Mouse (Mus musculus): ENCODE results near the gene Rpl21.

Gene Rpl21

DNA sequence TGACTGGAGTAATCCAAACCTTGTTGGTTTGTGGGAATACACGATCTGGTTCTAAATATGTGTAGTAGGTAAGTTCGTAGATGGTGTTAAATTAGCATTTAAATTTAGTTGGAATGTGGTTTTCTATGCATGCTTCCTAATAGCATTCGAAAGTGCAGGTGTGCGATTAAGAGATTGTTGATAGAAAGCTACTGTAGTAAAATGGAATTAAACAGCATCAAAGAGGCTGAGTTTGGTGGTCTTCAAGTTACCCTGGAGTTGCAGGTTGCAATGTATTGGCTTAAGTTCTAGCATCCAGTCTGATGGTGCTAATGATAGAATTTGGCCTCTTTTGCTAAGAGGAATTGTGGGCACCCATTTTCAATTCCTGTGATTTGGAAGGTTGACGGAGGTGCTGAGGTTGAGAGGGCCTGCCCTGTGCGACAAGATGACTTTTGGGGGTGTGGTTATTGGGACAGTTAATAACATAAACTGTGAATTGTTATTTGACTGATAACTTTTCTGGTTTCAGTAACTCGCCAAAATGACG lies 1.0 kb downstream of the Rpl21 start:
- DNase-seq (ENCODE audit: low read depth), result no peak

DNA sequence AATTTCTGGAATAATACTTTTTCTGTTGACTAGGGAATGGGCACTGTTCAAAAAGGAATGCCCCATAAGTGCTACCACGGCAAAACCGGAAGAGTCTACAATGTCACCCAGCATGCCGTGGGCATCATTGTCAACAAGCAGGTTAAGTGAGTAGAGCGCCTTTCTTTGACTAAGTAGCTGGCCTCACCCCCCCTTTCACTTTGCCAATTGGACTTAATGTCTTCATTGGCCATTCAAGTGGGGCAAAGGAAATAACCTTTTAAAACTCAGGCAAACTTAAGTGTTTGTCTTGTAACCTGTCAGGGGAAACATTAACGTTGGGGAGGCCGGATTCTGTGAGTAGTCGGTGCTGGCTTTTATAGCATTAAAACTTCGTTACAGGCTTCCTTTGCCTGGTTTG lies 2.3 kb downstream of the Rpl21 start:
- DNase-seq (ENCODE audit: low read depth), result no peak

DNA sequence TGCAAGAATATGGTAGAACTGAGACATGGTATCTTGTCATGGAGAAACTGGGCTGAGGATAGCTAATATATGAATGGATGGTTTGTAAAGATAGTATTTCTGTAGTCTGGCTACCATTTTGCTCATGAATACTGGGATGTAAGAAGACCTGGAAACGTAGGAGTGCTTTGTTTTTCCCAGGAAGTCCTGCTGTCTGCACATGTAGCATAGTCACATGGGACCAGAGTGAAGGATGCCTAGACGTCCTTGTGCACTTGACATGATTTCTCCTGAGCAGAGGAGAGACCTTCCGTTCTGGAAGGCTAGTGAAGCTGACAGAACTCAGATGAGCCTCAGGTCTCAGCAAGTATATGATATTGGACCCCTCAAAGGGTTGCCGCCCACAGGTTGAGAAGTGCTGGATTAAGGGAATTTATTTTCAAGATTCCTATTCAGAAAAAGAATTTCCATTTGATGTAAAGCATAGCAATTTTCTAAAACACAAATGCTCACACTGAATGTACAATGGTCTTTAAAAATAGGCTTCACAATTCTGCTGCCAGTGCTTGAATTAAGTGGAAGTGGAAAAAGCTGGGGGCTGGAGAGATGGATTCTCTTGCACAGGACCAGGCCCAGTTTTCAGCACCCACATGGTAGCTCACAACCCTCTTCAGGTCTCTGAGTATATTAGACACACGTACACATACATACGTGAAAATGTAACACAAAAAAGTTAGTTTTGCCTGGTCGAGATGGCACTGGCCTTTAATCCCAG lies 5.5 kb downstream of the Rpl21 start:
- no peak for DNase-seq (ENCODE audit: low read depth)

DNA sequence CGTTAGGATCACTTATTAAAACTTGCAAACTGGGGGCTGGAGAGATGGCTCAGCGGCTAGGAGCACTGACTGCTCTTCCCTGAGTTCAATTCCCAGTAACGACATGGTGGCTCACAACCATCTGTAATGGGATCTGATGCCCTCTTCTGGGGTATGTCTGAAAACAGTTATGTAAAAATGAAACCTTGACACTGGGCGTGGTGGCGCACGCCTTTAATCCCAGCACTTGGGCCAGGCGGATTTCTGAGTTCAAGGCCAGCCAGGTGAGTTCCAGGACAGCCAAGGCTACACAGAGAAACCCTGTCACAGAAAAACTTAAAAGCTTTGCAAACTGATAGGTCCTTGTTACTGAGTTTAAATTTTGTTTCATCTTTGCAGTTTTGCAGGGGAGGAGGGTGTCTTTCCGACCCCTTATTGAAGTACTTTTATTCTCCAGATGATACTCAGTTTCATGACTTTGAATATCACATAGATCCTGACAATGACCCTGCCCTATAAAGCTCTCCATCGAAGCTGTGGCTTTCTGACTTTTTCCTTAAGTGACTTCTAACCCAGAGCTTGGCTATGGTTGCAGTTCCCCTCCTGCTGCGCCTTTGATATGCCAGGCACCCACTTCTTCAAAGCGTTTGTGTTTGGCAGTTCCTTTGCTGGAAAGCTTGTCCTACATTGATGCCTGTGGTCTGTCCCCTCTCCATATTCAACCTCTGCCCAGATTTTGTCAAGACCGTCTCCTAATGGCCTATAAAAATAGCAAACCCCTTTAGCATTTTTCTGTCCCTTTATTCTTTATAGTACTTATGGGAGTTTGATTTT lies 6.4 kb downstream of the Rpl21 start:
- no peak for DNase-seq (ENCODE audit: low read depth)

DNA sequence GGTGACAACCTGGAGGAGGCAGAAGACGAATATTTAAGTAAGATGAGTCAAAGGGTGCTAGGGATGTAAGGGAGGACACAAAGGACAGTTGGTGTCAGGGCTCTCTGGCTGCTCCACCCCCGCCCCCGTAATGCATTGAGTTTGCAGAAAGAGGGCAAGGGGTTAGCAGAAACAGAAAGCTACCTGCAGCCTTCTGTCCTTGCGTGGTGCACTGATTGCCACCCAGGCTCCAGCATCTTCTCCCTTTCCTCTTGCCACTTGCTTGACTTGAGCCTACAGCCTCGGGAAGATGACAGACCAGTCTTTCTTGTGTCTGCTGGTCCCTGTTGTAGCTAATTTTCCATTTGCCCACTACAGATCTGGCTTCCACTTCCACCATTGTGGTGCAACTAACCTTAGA lies 7.1 kb downstream of the Rpl21 start:
- DNase-seq (ENCODE audit: low read depth), result no peak

DNA sequence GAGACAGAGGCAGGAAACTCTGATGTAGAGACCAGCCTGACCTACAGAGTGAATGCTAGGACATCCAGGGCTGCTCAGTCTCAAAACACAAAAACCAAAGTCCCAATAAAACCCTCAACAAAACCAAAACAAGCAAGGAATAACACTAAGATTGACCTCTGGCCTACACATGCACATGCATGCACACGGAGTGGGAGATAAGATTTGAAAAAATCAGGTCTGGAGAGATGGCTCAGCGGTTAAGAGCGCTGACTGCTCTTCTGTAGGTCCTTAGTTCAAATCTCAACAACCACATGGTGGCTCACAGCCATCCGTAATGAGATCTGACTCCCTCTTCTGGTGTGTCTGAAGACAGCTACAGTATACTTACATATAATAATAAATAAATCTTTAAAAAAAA lies 7.7 kb downstream of the Rpl21 start:
- DNase-seq (ENCODE audit: low read depth), result no peak

DNA sequence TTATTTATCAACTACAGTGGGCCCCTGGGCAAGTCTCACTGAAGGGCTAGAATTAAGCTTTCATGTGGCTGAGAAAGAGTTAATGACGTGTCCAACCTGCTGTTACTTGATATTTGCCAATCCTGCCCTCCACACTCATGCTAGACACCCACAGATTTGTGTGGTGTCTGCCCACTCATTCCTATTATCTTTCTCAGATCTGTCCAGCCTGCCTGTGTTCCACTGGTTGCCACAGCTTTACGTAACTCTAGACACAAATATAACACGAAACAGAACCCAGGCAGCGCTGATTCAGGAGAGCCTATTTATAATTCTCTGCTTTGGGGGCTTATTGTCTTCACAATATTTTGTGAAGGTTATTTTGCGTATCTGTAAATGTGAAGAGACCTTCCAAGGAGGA lies 8.6 kb downstream of the Rpl21 start:
- no peak for DNase-seq (ENCODE audit: low read depth)

DNA sequence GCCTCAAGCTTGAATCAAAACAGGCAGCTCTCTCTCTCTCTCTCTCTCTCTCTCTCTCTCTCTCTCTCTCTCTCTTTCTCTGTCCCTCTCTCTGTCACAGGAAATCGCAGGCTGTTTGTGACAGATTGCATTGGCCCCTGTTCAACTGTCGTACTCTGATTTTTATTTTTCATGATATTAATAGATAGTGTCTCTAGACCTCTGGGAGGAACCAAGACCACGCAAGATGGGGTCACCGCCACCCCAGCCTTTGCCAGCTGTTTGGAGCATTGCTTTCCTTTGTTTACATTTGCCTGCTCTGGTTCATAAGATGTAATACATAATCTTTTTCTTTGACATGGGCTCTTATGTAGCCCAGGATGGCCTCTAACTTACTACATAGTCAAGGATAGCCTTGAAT lies 9.3 kb downstream of the Rpl21 start:
- no peak for DNase-seq (ENCODE audit: low read depth)

DNA sequence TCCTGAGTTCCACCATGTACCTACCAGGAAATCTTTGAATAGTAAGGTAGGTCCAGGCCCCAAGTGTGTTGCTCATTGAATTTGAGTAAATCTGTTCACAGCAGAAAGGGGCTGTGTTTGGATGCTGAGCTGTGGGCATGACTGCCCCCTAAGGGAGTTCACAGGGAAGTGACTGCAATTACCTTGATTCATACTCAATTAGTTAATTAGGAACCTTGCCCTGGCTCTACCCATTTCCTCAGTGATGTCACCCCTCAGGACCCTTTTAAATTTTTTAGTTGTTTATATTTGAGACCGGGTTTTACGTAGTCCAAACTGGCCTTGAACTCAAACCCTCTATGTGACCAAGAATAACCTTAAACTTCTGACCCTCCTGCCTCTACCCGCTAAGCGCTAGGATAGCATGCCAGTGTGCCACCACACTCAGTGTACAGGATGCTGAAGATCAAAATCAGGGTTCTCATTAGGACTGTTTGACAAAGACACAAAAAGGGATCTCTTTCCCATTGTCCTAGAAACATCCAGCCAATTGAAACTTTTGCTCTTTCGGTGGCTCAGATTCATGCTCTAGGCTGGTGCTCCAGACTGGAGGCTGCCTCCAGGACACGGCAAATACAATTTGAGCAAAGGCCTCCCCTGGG lies 11.7 kb downstream of the Rpl21 start:
- no peak for DNase-seq (ENCODE audit: low read depth)

DNA sequence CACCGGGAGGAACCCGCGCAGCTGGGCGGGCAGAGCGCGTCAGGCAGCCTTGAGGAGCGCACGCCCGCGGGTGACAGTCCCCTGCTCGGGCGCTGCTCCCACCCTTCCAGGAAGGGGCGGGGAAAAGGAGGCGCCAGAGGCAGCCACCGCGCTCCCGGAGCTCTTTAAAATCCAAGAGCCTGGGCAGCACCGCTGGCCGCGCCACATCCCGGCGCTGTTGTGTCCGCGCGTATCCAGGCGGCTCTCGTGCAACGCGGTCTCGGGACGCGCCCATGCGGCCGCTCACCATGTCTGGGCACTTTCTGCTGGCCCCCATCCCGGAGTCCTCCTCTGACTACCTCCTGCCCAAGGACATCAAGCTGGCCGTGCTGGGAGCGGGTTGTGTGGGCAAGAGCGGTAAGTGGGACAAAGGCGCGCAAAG lies 12.3 kb downstream of the Rpl21 start, which contains the start of gene Rasl11a:
Gene Rasl11a, plus strand, starts transcription at position 127 of the 421 bp plus-strand sequence.
- DNase-seq (ENCODE audit: low read depth), result peak; percentile 47

DNA sequence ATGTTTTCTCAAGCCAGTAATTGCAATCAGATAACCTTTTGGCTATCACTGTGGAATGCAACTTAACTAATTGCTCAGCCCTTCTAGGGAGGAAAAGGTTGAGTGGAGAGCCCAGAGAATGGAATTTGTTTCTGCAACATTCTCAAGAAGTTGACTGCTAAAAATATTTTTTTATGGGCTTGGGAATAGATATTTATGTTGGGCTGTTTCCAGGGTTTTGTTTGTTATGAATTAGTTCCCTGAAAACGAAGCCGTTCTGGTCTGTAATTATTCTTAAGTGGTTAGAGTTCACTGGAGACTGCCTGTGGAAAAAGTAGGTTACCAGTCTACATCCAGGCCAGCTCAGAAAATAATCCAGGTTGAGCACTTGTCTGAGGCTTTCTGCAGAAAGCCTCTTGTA lies 13.8 kb downstream of the Rpl21 start:
- DNase-seq (ENCODE audit: low read depth), result no peak

DNA sequence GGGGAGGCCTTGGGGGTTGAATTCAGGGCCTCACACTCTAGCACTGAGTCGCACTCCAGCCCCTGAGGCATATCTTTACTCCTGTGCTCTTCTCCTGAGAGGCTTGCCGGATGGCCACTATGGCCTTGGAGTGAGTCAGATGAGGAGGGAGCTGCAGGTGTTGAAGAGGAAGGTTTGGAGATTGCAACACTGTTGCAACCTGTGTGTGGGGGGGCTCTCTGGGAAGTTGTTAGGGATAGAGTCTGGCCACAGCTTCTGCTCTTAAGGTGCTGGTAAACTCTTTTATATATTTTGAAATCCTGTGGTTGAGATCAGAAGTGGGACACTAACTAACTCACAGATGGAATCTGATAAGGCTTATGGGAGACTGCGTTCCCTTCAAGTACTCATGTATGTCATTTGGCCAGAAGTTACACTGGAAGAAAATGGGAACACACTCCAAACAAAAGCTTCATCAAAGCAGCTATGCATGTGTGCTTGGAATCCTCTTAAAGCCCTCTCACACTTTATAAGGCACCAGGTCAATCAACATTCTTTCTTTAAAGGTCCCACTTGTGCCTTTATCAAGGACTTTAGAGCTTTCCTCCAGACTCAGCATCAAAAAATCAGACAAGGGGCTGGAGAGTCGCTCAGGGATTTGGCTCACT lies 16.4 kb downstream of the Rpl21 start:
- no peak for DNase-seq (ENCODE audit: low read depth)

DNA sequence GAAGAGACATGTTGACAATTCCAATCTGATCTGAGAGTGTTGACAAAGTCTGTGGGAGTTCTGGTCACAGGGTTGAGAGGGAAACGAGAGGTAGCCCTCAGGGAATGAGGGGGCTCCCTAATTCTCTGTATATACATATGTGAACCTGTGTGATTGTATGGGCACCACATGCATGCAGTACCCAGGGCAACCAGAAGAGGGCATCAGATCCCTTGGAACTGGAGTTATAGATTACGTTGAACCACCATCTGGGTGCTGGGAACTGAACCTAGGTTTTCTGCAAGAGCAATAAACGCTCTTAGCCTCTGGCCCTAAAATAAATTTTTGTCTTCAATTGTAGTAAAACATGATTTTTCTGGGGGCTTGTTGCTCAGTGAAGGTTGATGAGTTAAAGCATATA lies 23.4 kb downstream of the Rpl21 start:
- no peak for DNase-seq (ENCODE audit: low read depth)

DNA sequence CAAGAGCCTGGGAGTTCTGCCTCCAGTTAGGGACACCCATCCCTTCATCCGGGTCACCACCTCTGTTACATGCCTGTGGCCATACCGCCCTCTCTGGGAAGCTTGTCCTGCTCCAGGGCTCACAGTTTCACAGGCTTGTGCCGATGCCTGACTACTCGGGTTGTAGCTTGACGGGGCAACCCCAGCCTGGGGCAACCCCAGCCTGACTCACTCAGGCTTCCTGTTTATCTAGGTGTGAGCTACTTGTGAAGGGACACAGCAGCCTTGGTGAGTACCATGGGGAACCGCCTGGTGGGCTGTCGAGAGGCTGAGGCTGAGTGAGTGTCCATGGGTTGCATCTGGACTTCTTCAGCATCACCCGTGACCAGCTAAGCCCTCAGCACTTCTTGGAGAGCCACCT lies 24.9 kb downstream of the Rpl21 start:
- no peak for DNase-seq (ENCODE audit: low read depth)

DNA sequence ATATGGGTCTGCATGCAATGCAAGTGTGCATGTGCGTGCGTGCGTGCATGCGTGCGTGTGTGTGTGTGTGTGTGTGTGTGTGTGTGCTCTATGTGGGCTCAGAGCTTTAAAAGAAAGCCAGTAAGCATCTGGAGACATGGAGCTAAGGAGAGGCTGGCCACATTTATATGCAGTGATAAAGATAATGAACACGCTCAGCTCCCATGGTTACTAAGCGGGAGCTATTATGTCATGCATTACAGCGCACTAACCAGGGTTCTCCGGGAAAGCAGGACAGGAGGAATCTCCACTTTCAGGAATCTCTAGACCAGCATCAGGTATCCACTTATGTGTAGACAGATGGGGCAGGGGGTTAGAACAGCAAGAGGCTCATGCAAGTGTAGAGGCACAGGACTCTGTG lies 26.1 kb downstream of the Rpl21 start:
- no peak for DNase-seq (ENCODE audit: low read depth)

DNA sequence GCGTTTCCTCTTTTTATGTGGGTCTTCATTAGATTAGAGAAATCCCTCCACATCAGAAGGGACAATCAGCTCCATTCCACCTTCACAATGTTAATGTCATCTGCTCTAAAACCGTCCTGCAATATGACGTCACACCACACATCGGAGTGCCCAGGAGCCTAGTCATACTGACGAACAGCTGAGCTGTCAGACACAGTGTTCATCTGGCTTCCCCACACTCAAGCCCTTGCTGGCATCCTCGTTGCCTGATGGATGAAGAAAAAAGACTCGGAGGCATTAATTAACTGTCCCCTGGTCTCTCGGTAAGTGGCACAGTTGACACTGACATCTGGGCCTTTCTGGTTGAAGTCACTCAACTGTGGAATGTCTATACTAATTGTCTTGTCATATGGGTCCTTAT lies 26.6 kb downstream of the Rpl21 start:
- no peak for DNase-seq (ENCODE audit: low read depth)

DNA sequence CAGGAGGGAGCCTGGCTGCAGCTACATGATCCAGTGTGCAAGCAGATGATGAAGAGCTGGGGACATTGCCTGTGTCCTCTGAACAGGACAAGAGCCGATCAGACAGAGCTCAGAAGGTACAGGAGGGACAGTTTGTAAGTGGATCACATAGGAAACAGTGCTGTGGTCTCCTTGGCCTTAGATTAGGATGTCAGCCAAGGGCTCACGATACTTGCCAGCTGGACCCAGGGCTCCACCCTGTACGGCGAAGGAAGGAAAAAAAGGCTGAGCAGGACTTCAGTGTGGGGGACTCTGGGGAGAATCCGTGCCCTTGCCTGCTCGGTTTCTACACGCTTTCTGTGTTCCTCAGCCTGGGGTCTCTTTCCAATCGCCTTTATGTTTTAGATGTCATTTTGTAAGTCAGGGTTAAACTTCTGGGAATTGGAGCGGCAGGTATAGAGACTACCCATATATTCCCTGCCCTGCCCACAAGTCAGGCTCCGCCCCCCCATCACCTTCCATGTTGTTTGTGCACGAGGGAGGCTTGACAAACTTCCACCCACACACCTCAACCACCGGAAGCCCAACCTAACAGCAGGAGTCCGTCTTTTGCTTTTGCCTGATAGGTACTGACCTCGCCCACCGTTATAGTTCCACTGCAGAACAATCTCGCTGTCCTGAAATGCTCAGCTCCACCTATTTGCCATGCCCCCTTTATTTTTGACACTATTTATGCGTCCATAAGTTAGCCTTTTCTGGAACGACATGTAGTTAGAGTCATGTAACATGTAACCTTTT lies 27.7 kb downstream of the Rpl21 start:
- DNase-seq (ENCODE audit: low read depth), result no peak

DNA sequence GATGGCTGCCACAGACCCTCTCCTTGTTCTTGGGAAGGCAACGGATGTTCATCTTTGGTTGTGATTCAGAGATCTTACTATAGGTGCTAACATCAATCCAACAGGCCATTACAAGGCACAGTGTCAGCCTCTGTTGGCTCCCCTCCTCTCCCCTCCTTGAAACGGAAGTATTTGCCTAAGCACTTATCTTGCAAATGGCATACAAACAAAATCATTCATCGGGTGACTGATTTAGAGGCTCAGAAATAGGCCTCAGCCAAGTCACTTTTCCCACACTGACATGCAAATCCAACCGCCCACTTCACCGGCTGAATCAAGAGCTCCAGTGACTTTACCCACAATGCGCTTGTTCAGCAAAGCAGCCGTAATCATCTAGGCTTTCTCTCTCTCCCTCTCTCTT lies 28.9 kb downstream of the Rpl21 start:
- no peak for DNase-seq (ENCODE audit: low read depth)

DNA sequence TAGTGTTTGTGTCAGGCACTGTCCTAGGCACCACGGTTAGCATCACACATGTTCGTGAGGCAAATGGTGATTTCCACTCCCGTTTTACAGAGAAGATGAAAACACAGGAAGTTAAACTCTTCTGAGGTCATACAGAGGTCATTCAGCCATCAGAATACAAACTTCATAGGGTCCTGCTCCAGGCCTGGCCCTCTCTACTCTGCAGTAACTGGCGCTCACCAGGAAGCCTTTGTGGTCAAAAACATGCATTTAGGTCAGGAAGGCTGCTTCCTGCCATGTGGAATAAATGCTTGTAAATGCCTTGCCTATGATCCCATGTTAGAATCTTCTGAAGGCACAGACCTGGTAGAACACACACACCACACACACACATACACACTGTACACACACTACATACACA lies 32.8 kb downstream of the Rpl21 start:
- no peak for DNase-seq (ENCODE audit: low read depth)

DNA sequence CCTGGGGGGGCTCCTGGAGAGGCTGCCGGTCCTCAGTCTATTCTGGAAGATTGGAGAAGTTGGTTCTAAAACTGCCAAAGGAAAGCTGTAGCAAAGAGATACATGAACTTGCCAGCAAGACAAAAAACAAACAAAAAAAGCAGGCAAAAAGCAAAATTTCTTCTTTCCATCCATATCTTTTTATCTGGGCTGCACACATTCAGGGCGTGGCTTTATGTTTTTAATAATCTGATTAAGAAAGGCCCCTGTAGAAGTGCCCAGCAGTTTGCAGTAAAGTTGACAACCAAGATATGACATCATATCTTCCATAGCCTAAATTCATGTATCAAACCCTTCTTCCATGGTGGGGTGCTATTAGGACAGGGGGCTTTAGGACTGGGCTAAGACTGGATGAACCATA lies 33.6 kb downstream of the Rpl21 start:
- no peak for DNase-seq (ENCODE audit: low read depth)

DNA sequence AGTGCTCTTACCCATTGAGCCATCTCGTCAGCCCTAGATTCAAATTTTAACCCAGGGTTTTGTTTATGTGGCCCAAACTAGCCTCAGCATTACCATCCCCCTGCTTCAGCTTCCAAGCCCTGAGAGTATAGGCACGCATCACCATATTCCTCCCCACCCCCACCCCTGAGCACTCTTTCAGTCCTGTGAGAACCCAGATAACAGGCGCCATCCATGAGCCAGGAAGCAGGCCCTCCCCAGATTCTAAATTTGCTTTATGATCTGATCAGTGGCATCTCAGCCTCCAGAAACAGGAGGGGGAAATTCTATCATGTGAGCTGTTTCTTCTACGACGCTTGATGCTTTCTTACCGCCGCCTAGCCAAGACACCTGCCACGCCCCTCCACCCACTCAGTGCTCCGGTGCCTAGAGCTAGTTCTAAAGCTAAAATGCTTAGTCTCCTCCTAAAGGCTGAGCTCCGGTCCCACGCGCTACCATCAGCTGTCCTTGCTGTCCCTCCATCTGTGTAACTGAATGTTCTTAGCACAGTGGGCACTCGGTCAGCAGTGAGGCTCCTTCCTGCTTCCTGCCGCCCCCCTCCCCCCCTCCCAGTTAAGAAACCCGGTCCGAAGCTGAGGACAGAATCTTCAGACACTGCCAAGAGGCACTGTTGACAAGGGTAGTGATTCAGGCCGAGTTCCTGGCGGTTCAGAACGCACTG lies 34.7 kb downstream of the Rpl21 start:
- DNase-seq (ENCODE audit: low read depth), result peak; percentile 78
